Mouse (Mus musculus): ENCODE results near the gene Sall1. TPM values are rescaled to one million over a fixed set of nuclear protein-coding genes. Genes with fewer than 3 reads are reported as not detected.

Sall1 gene
- total RNA-seq (2021) = 1 to 10 TPM in 1 of 2 experiments, under 1 TPM in 1; 0.87 to 1.3 TPM
- long read RNA-seq, experiment 1, partial matches to known transcripts = 1 of 1 reads
- long read RNA-seq, experiment 1, other reads (novel, unspliced or antisense) = 0 of 1 reads
- long read RNA-seq, experiment 2 = 0 reads

DNA sequence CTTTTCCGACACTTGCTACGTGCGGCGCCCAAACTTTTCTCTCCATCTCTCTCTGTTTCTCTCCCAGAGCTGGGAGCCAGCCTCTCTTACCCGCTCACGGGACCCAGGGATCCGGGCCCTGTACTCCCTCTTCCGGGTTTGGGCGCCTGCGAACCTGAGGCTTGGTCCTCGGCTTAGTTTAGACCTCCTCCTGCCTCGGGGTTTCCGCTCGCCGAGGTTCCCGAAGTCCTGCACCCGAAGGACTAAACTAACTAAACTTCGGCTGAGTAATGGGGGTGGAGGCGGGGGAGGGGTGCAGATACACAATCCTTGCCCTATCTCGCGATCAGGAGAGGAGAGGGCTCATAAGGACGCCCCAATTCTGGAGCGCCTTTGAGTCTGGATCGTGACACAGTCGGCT, at the start of gene Sall1:
Sall1 (minus strand) TSS at position 223 of the 400 bp plus-strand sequence.
- no peak for DNase-seq

DNA sequence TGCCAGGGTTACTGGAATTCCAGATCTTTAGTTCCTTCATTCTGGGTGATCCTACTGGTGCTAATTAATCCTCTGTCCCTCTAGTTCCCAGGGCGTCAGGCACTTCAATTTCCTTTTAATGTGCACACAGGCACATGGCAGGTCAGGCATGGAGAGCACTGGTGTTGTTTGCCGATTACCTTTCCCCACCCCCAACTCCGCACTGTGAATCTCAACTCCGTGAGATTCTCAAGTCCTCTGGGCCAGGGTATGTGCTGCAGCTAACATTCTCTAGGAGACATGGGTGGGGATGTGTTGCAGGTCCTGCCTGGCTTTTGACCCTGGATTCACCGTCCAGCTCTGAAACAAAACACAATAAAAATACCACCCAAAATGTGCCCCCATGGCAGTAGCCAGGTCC, 46.0 kb upstream of the Sall1 start:
- no peak for DNase-seq

DNA sequence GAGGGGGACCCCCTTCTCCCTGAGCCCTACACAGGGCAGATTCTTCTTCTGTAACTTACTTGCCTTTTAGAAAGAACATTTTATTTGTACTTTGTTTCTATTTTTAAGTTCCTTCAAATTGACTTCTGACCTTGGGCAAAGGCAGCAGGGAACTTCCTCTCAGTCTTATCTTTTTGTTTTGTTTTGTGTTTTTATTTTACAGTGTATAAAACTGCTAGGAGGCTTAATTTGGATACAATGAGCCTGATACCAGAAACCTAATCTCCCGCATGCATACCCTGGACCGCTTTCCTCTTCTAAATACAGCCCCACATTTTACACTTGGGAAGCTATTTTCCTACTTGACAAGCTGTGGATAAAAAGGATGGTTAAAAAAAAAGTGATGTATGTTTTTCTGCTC, 35.2 kb upstream of the Sall1 start:
- no peak for DNase-seq

DNA sequence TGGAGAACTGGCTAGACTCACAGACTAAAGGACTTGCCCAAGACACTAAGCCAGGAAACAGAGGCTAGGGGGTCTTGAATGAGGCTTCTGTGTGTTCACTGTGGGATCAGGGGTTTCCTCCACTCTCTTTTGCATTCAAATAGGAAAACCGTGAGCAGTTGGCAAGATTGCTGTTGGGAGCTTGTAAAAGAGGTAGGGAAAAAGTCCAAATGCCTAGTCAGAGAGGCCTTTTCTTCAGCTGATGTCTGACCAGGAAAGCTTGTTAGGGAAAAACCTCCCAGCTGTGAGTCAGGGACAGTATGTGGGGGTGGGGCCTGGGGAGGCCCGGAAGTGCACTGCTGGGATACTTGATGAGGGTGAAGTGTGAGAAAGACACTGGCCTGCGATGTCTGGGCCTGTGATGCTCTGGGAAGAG, 29.0 kb upstream of the Sall1 start:
- no peak for DNase-seq

DNA sequence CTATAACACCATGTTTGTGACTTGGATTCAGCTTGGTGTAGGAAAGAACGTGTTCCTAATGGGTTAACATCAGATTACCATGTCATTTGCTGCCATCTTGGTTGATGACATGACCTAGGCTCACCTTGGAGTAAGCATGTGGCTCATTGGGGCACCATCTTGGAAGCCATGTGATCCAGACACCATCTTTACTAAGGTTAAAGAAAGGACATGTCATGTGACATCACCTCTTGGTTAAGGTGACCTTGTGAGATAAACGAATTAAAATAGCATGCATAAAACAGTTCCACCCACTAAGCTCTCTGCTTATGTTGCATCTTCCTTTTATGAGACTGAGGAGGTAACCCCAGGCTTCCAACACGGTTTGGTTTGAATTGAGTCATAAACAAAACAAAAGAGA, 23.5 kb upstream of the Sall1 start:
- DNase-seq = no peak

DNA sequence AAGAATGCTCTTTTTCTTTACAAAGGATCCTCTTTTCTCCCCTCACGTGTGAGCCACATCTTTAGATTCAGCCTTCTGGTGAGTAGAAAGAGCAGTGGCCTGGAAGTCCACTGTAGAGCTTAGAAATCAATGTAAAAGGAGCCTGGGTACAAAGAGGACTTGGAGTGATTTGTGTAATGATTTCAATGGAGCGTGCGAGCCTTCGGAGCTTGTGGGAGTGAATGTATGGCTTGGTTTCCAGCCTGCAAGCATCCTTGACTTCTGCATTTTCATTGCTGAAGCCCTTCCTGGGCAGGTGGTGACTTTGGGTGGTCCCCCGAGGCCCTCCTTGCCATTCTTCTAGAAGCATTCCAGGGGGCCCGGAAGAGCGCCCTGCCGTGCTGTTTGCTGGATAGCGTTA, 20.1 kb upstream of the Sall1 start:
- no peak for DNase-seq

DNA sequence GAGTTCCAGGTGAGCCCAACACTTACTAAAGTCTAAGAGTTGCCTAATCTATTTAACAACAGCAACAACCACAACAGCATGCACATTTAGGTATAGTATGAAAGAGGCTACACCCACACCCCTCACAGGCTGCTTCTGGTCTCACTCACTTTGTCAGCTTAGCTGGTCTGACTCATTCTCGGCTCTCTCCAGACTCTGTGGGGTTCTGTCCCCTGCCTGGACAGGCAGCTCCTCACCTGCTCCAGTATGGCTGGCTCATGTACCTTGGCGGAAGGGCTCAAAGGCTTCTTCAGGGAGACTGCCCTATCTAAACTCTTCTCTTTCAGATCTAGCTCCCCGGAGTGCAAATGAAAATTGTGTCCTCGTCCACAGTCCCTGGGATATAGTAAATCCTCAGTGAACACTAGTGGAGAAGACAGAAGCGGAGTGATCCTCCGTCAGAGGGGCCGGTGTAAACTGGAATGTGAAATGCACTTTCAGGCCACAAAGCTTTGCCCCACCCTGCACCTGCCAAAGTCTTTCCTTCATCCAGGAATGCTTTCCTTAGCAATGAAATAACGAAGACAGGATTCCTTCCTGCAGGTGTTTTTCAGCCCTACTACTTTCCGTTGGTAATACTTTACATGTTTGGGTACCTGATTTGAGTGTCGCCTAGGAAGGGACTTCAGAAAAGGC, 19.5 kb upstream of the Sall1 start:
- no peak for DNase-seq

DNA sequence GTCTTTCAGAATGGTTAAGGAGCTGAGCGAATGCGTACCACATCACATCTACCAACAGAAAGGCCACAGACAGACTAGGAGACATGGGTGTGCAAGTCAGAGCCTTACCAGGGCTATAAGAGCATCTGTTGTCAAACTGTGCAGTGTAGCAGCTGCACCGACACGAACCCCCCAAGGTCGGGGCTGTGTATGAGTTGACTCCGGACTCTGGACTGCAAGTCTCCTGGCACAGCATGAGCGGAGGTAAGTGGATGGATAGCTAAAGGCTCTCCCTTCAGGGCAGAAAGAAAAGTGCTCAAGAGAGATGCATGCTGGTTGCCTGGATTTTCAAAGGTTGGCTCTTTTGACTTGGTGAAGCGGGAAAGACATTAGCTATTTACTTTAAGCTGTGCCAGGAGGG, 16.8 kb upstream of the Sall1 start:
- no peak for DNase-seq

DNA sequence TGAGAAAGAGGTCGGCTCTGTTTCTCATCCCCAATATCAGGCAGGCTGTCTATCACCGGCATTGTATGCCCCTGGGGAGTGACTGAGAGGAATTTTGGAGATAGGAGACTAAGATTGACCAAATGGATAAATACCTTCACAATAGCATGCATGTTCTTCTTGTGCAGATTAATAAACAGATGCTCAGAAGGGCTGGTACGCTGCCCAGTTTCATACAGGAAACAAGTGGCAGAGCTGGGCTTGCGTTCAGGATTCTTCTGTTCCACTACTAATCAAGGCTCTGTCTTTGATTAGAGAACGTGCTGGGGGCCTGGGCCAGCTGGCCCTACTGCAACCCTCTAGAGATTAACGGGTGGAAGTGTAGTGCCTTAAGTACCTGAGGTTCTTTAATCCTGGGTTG, 15.5 kb upstream of the Sall1 start:
- no peak for DNase-seq

DNA sequence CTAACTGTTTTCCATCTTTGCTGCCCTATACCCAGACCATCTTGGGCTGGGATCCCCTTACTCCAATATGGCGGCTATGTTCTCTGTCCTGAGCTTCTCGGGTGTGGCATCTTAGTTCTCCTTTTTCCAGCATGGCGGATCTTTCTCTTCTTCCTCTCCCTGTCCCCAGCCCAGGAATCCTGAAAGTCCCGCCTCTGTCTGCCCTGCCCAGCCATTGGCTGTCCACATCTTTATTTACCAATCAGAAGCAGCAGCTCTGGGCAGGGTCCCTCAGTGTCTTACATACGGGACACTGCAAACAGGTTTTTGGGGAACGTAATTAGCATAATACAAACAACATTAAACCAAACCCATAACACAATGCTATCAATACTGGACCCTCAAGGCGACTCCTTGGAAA, 8.9 kb upstream of the Sall1 start:
- DNase-seq = no peak

DNA sequence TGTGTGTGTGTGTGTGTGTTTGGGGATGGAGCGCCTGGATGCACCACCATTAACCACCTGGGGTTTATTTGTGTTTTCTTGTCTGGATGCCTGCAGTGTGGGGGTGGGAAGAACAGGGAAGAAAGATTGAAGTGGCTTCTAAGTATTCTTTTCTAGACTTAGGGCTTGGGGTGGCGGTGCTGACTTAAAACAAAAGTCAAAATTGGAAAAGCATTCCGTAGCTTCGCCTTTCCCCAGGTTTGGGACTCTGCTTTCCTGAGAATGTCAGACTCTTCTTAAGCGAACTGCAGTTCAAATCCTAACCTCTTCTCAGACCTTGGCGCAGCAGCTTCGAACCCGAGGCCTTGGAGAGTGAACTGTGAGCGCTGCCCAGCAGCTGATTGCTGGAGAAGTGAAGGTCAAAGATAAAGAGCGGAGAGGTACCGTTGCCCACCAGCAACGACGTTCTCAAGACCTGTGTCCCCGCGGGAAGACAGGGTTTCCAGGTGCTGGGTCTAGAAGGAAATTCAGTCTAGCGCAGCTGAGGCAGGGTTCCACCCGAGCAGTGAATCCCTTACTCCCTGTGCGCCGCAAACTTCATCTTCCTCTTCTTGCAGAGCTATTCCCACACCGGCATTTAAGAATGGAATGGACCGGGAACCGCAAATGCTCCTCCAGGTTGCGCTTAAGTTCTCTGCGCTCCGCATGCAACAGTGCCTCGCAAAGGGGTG, 2.8 kb upstream of the Sall1 start:
- DNase-seq = no peak

DNA sequence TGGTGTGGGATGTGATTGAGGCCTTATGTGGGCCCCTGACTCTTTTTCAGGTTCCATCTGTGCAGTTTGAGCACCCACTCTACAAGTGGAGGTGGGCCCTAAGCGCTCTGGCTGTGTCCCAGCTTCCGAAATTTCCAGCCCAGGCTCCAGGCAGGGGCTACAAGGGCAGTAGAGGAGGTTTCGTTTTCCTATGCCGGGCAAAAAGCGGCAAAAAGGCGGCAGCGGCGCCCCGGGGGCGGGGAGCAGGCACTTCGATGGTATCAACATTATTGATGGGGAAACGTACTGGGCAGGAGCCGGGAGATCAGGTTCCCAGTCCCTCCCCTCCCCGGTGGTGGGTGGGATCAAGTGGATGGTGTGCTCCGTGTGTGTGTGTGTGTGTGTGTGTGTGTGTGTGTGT, 2.3 kb upstream of the Sall1 start:
- DNase-seq = no peak

DNA sequence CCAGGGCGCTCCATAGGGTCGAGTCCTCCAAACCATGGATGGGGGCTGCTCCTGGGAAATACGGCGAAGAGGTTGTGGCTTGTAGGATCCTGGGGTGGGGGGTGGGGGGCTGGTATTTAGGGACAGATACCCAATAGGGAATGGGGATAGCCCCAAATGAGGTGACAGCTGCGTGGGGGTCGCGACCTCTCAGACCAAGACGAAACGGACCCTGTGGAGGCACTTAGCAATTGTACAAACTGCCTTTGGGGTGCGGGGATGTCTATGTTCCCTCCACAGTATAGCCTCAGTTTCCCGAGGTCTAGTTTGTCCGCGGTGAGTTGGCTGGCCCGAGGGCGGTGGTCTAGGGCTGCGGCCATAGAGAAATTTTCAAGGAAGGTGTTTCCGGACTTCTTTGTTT, 1.8 kb upstream of the Sall1 start:
- no peak for DNase-seq

DNA sequence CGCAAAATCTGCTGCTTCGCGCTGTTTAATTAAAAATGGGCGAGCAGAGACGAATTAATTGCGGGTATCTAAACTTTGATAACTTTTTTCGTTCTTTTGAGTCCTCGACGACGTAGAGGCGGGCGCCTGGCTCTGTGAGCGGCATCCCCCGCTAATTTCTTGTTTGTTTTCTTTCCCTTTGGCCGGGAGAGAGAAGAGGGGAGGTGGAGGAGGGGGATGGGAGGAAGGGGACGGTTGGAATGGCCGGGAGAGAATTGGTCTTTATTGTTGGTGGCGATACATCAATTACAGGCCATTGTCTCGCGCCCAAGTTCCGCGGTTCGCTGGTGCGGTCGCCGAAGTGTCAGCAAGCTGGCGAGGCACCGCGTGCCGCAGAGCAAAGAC, 1.2 kb upstream of the Sall1 start:
- DNase-seq = no peak

DNA sequence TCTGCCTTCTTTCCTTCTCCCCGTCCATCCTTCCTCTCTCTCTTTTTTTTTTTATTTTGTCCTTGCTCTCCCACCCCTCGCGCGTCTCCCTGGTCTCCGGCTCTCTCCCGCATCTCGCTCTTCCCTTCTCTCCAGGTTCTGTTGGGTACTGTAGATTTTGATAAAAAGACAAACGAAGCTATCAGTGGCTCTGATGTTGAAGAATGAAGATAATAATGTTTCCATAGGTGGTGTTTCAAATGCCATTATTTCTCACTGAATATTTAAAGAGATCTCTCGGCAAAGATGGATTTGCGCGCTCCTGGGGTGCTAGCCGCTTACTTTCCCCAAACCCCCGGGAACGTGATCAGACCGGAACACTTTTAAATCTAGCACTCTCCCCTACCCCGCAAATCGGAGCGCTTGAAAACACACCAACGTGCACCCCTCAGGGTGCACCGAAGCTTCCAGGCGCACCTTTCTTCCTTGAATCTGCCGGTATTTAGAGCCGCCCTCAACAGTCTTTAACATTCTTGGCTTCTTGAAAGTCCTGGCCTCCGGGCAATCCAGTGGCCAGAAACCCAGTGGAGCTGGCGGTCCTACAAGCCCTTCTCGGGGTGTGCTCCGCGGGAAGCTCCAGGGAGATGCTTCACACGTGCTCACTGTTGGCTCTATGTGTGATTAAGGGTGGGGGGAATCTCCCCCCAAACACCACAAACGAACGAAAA, 702 bp upstream of the Sall1 start:
- DNase-seq = no peak

DNA sequence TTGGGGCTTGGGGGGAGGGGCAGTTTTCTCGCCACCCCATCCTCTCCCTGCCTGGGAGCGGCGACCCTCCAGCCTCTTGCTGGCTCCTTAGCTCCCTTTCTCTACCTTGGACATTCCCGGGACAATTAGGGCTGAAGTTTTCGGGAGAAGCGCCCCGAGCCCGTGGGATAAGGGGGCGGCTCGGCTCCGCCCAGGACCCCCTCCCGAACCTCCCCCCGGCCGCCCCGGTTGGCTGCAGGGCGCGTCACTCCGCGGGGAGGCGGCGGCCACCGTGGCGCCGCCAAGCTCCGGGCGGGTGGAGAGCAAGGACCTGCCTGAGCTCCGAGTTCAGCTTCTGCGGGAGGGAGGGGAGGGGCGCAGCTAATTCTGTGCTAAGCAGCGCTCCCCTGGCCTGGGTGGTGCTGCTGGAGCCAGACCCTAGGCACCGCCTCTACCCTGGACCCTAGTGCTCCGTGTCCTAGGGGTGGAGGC, 556 bp downstream of the Sall1 start:
- DNase-seq = peak in 1 of 2 experiments; percentile 55

DNA sequence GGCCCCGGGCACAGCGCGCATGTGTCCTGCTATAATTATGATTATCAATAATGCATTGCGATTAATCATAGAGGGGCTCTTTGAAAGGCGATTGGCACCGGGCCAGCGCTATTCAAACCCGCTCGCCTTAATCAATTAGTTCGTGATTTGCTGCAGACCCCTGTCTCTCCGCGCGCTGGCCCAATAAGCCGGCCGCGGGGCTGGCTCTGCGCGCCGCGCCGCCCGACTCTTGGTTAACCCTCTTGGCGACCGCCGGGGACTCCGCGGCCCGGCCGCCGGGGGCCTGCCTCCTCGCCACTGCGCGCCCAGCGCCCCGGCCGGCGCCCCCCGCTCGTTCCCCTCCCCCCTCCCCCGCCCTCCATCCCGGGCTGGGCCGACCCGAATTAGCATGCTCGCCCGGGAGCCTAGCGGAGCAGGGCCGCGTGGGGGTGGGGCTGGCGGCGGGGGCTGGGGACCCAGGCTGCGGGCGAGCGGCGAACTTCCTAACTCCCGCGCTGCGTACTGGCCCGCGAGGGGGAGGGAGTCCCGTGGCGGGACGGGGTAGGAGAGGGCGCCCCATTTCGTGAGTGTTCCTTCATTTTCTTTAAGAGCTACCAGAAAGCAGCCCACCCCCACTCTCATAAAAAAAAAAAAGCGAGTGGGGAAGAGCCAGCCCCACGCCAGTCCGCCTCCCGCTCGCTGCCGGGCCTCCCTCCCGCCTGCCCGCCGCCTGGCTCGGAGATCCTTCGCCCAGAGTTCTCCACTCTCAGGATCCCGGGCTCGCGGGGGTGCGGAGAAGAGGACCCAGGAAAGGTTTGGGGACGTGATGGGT, 1.2 kb downstream of the Sall1 start:
- DNase-seq = peak in 1 of 2 experiments; percentile 40

DNA sequence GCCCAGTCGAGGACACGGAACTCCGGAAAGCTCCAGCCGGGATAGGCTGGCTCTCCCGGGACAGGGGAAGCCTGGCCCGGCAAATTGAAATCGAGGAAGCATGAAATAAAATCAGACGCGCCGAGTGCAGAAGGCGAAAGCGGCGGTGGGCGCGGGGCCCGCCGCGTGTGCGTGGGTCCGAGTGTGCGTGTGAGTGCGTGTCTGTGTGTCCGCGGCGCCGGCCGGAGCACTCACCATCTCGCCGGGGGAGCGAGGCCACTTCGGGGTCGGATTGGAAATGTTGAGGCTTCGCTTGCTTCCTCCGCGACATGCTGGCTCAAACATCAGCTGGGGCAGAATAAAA, 1.9 kb downstream of the Sall1 start:
- DNase-seq = no peak

DNA sequence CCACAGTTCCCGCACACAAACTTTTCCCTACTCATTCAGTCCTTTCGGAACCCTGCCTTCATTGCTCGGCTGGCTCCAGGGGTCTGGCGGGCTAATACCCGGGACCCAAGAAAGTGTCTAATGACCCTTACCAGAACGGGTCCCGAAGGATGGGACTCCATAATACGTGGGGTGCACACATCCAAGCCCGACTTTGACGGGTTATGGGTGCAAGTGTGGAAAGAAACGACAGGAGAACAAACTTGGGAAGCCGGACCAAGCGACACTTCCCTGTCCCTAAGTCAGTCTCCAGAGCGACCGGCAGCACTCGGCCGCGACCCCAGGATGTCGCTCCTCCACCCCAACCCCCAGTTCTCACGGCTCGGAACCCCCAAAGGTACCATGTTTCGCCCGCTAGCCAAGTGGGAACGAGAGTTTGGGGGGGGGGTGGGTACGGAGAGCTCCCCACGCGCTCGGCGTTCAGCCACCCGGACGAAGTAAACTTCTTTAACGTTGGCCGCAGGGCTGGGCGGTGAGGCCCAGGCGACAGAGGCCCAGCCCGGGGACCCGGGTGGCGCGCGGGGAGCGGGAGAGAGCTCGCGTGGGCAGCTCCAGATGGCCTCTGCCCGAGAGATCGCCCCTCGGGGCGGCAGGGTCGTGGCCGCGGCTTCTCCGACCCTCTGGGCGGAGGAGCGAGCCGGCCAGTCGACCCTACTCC, 2.4 kb downstream of the Sall1 start:
- DNase-seq = no peak

DNA sequence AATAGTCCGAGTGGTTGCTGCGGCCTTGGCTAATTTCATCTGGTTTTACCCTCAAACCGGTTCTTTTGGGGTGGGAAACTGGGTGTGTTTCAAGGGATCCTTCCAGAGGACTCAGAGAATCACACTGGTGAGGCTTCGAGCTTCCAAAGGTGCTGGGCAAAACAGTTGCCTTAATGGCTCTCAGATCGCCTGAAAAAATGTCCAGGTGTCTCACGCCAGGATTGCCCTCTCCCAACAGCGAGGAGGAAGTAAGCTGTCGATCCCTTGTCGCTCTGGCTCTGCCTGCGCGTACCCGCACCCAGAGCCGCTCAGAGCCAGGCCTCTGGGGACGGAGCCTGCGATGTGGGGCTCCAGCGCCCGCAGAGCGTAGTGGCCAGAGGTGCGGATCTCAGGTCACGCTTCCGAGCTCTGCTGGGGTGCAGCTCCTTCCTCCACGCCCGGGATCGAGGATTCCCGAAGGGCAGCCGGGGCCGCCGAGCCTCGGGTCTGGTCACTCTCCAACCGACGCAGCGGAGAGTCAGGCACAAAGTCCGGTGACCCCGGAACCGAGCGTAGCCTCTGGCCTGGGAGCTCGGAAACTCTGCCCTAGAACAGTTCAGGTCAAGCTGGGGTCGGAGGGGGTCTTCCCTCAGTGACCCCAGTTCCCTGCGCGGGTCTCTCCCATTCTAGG, 3.1 kb downstream of the Sall1 start:
- no peak for DNase-seq

DNA sequence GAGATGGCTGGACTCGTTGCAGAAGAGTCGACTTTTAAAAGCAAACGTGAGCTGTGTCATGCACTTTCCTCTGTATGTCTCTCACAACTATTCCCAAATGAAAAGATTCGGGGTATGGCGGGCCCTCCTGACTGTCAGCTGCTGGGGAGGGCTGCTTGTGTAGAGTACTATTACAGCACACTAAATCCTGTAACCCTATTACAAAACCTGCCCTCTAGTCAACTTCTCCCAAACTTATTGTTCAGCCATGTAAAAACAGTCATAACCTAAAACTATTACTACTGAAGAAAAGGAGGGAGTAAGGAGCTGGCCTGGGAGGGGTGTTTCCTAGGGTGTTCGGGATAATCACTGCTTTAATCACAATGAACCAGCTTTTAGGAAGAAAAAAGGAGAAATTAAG, 4.1 kb downstream of the Sall1 start:
- DNase-seq = no peak

Data from heart, adult 18-20 months (tissue).